Mouse (Mus musculus) forebrain, embryonic 14.5 days (tissue): ENCODE data around the gene Mboat2. TPM values are rescaled to one million over a fixed set of nuclear protein-coding genes. Genes with fewer than 3 reads are reported as not detected.
A peak's percentile ranks its signal among the peaks of the same experiment; 100 is the strongest.

Source experiments
- ATAC-seq: fragments of 200-750 bp; cut with Nextera tagmentation; 2 replicates; pipeline ENCODE4 v1.8.0; 2017; ENCODE audit warnings: mild to moderate bottlenecking, moderate library complexity
- DNase-seq: peaks from one replicate; pipeline ENCODE4 v3.0.0-alpha.2; 2015; ENCODE audit warnings: low spot score
- H3K27ac ChIP-seq: fragments of 300-500 bp; sonication (generic); 2 replicates; pipeline ENCODE4 v1.5.1; 2014; ENCODE audit warnings: low read depth, mild to moderate bottlenecking, control low read depth, low read length, moderate library complexity
- H3K27me3 ChIP-seq: fragments of 300-500 bp; sonication (generic); replicated peaks from 2 replicates; pipeline ENCODE4 v1.6.1; 2014; ENCODE audit warnings: low read length, control low read depth, mixed read lengths; ENCODE audit not compliant: control insufficient read depth, insufficient read depth
- H3K36me3 ChIP-seq: fragments of 300-500 bp; sonication (generic); 2 replicates; pipeline ENCODE4 v1.6.1; 2014; ENCODE audit warnings: low read length, control low read depth; ENCODE audit not compliant: control insufficient read depth, insufficient read depth
- H3K4me1 ChIP-seq: fragments of 300-500 bp; sonication (generic); 2 replicates; pipeline ENCODE4 v1.6.1; 2014; ENCODE audit warnings: antibody characterized with exemption, low read length, control low read depth; ENCODE audit not compliant: control insufficient read depth, insufficient read depth
- H3K4me2 ChIP-seq: fragments of 300-500 bp; sonication (generic); 2 replicates; pipeline ENCODE4 v1.6.1; 2014; ENCODE audit warnings: mild to moderate bottlenecking, control low read depth, low read length
- H3K4me3 ChIP-seq: fragments of 300-500 bp; sonication (generic); 2 replicates; pipeline ENCODE4 v1.5.1; 2014; ENCODE audit warnings: low read depth, low read length, control low read depth
- H3K9ac ChIP-seq: fragments of 300-500 bp; sonication (generic); 2 replicates; pipeline ENCODE4 v1.6.1; 2014; ENCODE audit warnings: mild to moderate bottlenecking, low read length, control low read depth, moderate library complexity
- H3K9me3 ChIP-seq: fragments of 300-500 bp; sonication (generic); replicated peaks from 2 replicates; pipeline ENCODE4 v1.6.1; 2016; ENCODE audit warnings: low read length, control low read depth, mixed read lengths; ENCODE audit not compliant: control insufficient read depth
- WGBS: fragments of 180-500 bp; shearing (Covaris S2); extraction: QIAGEN DNeasy Blood & Tissue Kit; methylation state at CpG from one replicate; pipeline ENCODE4 v1.1.7; 2014; 5-methylcytosine and 5-hydroxymethylcytosine counted together
- polyA plus RNA-seq: library from polyadenylated mRNA; unstranded; fragments of >200 nt; fragmentation: Nextera tagmentation; extraction: Ambion mirVana; gene quantifications from 2 replicates; pipeline ENCODE4 v1.2.1, GENCODE M21; 2014

Mboat2 gene
- polyA plus RNA-seq, 1 experiment from 2014 or later = 68.4 TPM

DNA sequence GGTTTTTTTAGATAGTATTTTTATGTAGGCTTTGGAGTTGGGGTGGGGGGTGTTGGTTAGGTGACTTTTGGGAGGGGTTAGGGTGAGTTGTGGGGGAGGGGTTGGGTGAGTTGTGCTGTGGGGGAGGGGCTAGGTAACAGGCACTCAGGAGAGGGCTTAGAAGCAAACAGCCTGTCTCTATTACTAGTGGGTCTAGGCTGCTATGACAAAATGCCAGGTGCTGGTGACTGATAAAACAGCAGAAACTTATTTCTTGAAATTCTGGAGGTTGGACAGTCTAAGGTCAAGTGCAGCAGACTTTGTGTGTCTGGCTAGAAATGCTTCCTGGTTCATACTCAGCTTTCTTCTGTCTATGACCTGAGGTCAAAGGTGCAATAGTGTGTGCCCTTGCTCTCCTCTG, 56.1 kb downstream of the Mboat2 start:
- no peaks in the 10 kb centered on the region for H3K9me3 ChIP-seq
- H3K4me3 ChIP-seq = no peak overlapping the region
- ATAC-seq = no peak
- no peak for DNase-seq
- H3K27me3 ChIP-seq = no peaks in the 10 kb centered on the region
- peaks cover 45% of the 10 kb centered on the region for H3K36me3 ChIP-seq
- no peaks in the 10 kb centered on the region for H3K4me1 ChIP-seq
- H3K27ac ChIP-seq = no peak overlapping the region
- H3K4me2 ChIP-seq = no peak overlapping the region
- no peak overlapping the region for H3K9ac ChIP-seq

GRCm38 (mm10) chr12:24889371-24890051, 58.8 kb downstream of the Mboat2 start:
- no peaks in the 10 kb centered on the region for H3K9me3 ChIP-seq
- no peaks in the 10 kb centered on the region for H3K27me3 ChIP-seq
- H3K4me2 ChIP-seq = no peak overlapping the region
- H3K4me1 ChIP-seq = peaks cover 4% of the 10 kb centered on the region; the same call in 1 of the 2 replicates
- no peak overlapping the region for H3K27ac ChIP-seq
- ATAC-seq = no peak
- no peak overlapping the region for H3K9ac ChIP-seq
- 89% methylated on average over 7 of the region's 7 CpGs for WGBS
- no peak overlapping the region for H3K4me3 ChIP-seq
- DNase-seq = no peak
- peaks cover 27% of the 10 kb centered on the region for H3K36me3 ChIP-seq

DNA sequence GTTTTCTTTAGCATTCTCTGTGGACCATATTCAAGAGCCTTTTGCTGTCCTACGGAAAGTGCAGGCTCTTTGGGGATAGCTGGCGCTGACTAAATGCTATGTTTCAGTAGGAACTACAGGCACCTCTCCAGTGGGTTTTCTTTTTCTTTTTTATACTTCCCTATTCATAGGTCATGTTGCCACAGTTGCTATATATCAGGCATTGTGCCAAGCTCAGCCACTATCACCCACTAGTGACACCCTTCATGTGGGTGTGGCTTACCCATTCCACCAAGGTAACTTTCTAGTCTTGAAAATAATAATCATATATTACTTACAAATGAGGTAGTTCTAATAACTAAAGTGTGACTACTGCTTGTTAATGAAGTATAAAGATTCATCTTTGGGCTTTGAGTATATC, 59.5 kb downstream of the Mboat2 start:
- DNase-seq = no peak
- no peak for ATAC-seq
- Histone ChIP-seq H3K36me3 (peaks cover 23% of the 10 kb centered on the region; the same call in 1 of the 2 replicates), H3K9me3 (no peaks in the 10 kb centered on the region), H3K27ac (no peak overlapping the region), H3K27me3 (no peaks in the 10 kb centered on the region), H3K9ac (no peak overlapping the region), H3K4me3 (no peak overlapping the region), H3K4me1 (peaks cover 4% of the 10 kb centered on the region; the same call in 1 of the 2 replicates), H3K4me2 (no peak overlapping the region)
- WGBS = 91% methylated on average over 2 of the region's 2 CpGs

DNA sequence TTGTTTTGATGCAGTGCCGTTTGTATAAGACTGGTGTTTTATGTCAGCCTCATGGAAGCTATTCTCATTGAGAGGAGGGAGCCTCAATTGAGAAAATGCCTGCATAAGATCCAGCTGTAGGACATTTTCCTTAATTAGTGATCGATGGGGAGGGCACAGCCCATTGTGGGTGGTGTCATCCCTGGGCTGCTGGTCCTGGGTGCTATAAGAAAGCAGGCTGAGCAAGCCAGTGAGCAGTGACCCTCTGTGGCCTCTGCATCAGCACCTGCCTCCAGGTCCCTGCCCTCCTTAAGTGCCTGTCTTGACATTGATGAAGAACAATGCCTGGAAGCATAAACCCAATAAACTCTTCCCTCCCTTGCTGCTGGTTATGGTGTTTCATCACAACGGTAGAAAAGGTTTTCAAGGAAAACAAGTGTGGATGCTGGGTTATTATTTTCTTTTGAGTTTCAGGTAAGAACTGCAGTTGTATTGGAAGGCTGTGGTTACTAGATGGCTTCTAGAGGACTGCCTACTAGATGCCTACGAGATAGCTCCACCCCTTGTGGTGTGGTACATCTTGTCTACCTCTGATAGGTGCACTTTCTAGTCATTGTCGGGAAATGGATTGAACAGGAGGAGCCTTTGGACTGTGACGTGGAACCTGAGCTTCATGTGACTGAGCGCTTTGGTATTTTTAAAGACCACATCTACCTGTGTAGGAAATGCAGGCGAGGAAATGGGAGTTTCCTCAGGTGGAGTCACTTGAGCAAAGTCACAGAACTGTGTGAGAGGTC, 60.2 kb downstream of the Mboat2 start:
- Histone ChIP-seq H3K36me3 (peaks cover 22% of the 10 kb centered on the region), H3K27me3 (no peaks in the 10 kb centered on the region), H3K27ac (no peak overlapping the region), H3K4me2 (no peak overlapping the region), H3K9ac (no peak overlapping the region), H3K9me3 (no peaks in the 10 kb centered on the region), H3K4me3 (no peak overlapping the region), H3K4me1 (peaks cover 4% of the 10 kb centered on the region; the same call in 1 of the 2 replicates)
- ATAC-seq (no peak), DNase-seq (no peak)
- WGBS = 91% methylated on average over 8 of the region's 8 CpGs

DNA sequence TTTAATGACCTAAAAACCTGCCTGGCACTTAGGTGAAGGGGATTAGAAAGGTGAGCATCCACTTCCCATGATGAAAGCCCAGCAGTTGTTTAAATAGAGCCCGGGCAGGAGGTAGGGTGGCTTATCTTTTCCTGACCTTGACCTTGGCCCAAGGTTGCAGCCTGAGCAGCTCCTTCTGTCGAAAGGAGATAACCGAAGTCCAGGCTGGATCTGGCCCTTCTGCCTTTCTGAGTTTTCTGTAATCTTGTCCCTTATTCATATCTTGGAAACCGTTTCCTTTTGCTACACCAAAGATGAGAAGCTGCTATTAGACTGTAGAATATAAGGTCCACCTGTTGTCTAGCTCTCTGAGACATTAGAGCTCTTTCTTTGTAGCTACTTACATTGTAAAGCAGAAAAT, 61.9 kb downstream of the Mboat2 start:
- Histone ChIP-seq H3K36me3 (peaks cover 23% of the 10 kb centered on the region), H3K4me1 (peaks cover 4% of the 10 kb centered on the region; the same call in 1 of the 2 replicates), H3K27me3 (no peaks in the 10 kb centered on the region), H3K27ac (no peak overlapping the region), H3K4me3 (no peak overlapping the region), H3K4me2 (no peak overlapping the region), H3K9ac (no peak overlapping the region), H3K9me3 (no peaks in the 10 kb centered on the region)
- DNase-seq = no peak
- 80% methylated on average over 4 of the region's 4 CpGs for WGBS
- no peak for ATAC-seq

GRCm38 (mm10) chr12:24893777-24894468, 63.2 kb downstream of the Mboat2 start:
- peaks cover 10% of the 10 kb centered on the region for H3K36me3 ChIP-seq
- WGBS = 32% methylated on average over 10 of the region's 10 CpGs
- DNase-seq (peak; percentile 31), ATAC-seq (peak; percentile 52; the same call in 1 of the 2 replicates)
- H3K4me2 ChIP-seq = no peak overlapping the region
- H3K9me3 ChIP-seq = no peaks in the 10 kb centered on the region
- H3K9ac ChIP-seq = no peak overlapping the region
- peaks cover 4% of the 10 kb centered on the region; the same call in 1 of the 2 replicates for H3K4me1 ChIP-seq
- H3K27me3 ChIP-seq = no peaks in the 10 kb centered on the region
- no peak overlapping the region for H3K27ac ChIP-seq
- no peak overlapping the region for H3K4me3 ChIP-seq

DNA sequence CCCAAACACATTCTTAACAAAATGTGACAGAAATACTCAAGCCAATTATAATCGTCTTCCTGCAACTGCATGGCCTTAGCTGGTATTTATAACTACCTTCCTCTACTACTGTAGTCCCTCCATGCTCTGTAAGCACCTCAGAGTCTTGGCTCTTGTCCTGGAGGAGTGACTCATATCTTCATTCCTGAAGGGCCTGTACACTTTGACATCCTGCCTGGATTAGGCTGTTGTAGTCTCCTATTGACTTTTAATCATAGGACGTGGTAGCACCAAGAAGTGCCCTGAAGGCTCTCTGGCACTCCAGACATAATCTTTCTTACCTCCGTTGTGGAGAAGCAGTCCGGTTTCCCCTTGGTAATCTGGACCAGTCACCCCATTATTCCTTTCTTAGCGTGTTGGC, 64.7 kb downstream of the Mboat2 start:
- H3K27me3 ChIP-seq = no peaks in the 10 kb centered on the region
- no peak overlapping the region for H3K27ac ChIP-seq
- no peak for DNase-seq
- H3K36me3 ChIP-seq = peaks cover 12% of the 10 kb centered on the region
- WGBS = 93% methylated on average over 5 of the region's 5 CpGs
- H3K4me1 ChIP-seq = peaks cover 4% of the 10 kb centered on the region; the same call in 1 of the 2 replicates
- no peak overlapping the region for H3K4me2 ChIP-seq
- no peak overlapping the region for H3K4me3 ChIP-seq
- H3K9me3 ChIP-seq = no peaks in the 10 kb centered on the region
- H3K9ac ChIP-seq = no peak overlapping the region
- no peak for ATAC-seq

- no peak for DNase-seq
- Histone ChIP-seq H3K27me3 (no peaks in the 10 kb centered on the region), H3K36me3 (peaks cover 14% of the 10 kb centered on the region), H3K9me3 (no peaks in the 10 kb centered on the region), H3K9ac (no peak overlapping the region), H3K4me2 (no peak overlapping the region), H3K4me1 (peaks cover 4% of the 10 kb centered on the region; the same call in 1 of the 2 replicates), H3K4me3 (no peak overlapping the region), H3K27ac (no peak overlapping the region)
- ATAC-seq = no peak
- WGBS = 59% methylated on average over 4 of the region's 4 CpGs
Measured at GRCm38 (mm10) chr12:24897354-24897753, 66.7 kb downstream of the Mboat2 start.
